Mouse (Mus musculus) heart, adult 11 months (tissue): Measurements from ENCODE around the gene Srgap3.

Experiments
- DNase-seq: peaks from one replicate; pipeline ENCODE4 v3.0.0; 2022

The Srgap3 gene

DNA sequence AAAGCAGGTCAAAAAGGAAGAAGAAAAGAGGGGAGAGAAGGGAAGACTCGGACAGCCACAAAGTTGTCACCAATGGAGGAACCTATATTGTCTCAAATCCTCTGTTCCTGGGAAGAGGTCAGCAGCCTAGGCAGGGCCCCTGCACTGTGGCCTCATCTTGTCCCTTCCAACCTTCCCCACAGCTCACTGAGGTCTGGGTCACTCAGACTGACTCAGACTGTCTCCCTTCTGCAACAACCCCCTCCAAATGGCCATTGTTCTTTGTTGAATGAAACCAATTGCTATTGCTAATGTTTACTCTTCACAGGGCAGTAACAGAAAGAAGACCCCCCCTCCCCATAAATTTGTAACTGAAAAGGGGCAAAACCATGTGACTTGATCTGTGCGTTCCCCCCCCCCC is 2.2 kb upstream of the Srgap3 start:
- no peak for DNase-seq

GRCm38 (mm10) chr6:112948416-112948815 is 1.4 kb upstream of the Srgap3 start:
- DNase-seq: no peak

GRCm38 (mm10) chr6:112946021-112946811 is 850 bp downstream of the Srgap3 start:
- peak; percentile 91 for DNase-seq

- DNase-seq: no peak
Observed at GRCm38 (mm10) chr6:112945181-112945751, 1.8 kb downstream of the Srgap3 start.

DNA sequence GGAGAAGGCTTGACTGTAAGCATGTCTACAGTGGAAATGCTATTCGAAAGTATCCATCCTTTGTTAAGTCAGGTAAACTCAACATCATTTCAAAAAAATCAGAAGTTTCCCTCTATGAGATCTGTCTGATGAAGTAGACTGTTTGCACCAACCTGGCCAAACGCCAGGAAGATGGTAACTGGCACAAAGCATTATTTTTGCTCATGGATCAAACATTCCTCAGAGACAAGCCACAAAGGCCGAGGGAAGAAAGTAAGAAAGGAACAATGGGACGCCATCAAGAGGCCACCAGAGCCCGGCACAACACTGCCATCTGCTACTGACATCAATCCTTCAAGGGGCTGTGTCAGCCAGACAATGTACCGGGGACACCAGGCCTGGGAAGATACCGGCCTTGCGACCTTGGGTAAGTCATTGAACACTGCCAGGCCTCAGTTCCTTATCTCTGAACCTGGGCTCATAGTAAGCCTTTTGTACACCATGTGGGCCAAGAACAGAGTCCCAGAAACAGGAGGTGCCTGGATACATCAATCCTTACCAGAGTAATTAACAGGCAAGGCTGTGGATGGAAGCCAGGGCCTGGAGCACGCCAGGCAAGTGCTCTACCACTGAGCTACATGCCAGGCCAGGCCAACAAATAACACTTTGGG is 3.3 kb downstream of the Srgap3 start:
- DNase-seq: no peak

DNA sequence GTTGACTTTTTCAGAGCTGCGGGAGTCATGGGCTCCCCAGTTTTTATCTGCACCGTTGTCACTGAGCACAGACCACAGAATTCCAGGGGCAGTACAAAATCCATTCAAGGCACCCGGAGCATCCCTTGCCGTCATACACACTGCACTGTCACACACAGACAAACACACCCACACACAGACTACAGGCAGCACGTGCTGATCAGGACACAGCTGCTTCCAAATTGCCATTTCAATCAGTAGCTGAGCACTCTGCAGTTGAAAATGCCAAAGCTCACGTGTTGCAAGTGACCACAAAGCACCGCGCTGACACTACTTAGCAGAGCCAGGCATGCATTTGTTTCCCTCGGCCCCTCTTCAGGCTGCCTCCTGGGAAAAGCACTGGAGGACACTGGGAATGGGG is 7.8 kb downstream of the Srgap3 start:
- DNase-seq: no peak

- DNase-seq: no peak
Observed at GRCm38 (mm10) chr6:112937791-112938190, 9.3 kb downstream of the Srgap3 start.

DNA sequence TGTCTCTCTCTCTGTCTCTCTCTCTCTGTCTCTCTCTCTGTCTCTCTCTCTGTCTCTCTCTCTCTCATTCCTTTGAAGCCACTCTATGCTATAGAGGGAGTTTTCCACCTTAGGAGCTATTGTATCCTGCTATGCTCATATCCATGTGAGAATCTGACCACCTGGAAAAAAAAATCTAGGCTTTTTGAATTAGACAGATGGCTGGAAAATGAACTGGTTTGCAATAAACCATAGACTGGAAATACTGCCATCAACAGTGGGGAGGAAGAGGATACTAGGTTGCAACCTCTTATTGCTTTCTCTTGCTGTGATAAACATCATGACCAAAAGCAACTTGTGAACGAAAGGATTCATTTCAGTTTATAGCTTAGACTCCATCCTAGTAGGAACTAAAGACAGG is 12.6 kb downstream of the Srgap3 start:
- no peak for DNase-seq

- DNase-seq: no peak
Observed at GRCm38 (mm10) chr6:112932611-112933010, 14.5 kb downstream of the Srgap3 start.

DNA sequence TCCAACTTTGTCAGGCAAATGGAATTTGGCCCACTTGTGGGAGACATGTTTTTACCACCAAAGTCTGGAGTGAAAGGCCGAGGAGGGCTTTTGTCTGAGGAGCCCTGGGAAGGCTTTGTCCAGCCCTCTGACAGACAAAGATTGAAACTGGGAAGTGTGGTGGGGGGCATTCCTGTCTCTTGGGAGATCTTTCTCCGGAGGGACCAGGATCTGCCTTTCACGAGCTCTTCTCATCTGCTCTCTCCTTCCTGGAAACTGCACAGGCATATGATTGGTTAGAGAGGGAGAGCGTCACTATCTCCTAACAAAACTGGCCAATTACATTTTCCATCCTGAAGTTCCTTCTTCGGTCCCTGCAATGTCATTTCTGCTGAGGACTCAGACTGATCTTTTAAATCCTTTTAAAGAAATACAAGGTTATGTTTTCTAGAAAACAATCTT is 17.0 kb downstream of the Srgap3 start:
- DNase-seq: no peak

GRCm38 (mm10) chr6:112929291-112929984 is 17.6 kb downstream of the Srgap3 start:
- DNase-seq: no peak

DNA sequence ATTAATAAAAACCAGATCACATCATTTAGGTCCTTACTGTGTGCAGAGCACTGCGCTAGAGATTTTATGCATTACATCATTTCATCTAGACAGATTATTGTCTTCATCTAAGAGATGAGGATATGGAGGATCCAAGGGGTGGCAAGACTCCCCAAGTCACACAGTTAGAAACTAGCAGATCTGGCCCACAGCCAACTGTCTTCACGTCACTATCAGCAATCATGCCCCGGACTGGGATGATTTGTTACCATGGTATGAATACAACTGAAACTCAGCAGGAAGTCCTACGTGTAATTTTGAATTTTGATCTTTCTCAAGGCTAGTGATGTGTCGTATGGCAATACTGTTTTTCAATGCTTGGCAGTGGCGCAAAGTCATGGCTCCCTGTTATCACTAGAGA is 18.2 kb downstream of the Srgap3 start:
- no peak for DNase-seq

DNA sequence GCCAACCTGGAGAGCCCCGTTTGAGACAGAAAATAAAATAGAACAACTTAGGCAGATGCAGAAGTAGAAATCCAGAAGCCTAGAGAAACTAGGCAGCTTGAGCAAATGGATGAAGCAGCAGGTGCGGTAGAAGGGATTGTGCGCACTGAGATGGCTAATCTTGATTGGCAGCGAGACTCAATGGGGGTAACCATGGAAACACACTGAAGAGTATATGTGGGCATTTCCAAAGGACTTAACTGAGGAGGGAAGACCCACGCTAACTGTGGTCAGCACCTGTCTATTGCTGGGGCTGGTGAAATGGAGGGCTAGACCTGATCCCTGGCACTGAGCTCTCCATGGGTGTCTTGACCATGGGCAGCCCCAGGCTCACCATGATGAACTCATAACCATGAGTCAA is 19.7 kb downstream of the Srgap3 start:
- DNase-seq: no peak

- no peak for DNase-seq
Observed at GRCm38 (mm10) chr6:112926011-112926410, 21.1 kb downstream of the Srgap3 start.

DNA sequence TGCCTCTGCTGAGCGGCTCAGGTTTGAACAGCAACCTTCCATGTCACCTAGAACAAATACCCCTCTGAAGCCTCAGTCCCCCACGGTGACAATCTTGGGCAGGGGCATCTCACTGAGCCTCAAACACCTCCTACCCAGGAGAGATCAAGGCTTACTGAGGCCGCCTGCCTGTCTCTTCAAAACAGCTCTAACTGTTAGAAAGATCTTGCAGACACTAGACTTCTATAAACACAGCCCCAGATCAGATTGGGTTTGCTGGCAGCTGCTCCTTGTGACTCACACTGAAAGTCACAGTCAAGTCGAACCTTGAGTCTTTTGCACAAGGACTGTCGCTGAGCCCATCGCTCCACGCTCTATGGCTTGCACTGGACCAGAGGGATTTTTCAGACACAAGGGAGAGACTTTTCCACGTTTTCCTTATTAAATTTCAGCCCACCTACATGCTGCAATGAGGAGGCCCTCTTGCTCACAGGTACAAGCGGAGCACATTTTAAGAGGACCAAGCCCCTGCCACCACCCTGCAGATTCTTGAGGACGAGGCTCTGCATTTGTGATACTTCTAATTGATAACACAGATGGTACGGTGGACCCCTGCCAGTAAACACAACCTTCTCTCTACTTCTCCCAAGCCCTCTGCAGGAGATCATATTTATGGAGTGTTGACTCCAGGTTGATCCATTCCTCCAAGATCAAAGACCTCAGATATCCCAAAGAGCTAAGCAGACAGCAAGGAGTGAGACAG is 21.7 kb downstream of the Srgap3 start:
- no peak for DNase-seq

- no peak for DNase-seq
Observed at GRCm38 (mm10) chr6:112924606-112925141, 22.4 kb downstream of the Srgap3 start.

DNA sequence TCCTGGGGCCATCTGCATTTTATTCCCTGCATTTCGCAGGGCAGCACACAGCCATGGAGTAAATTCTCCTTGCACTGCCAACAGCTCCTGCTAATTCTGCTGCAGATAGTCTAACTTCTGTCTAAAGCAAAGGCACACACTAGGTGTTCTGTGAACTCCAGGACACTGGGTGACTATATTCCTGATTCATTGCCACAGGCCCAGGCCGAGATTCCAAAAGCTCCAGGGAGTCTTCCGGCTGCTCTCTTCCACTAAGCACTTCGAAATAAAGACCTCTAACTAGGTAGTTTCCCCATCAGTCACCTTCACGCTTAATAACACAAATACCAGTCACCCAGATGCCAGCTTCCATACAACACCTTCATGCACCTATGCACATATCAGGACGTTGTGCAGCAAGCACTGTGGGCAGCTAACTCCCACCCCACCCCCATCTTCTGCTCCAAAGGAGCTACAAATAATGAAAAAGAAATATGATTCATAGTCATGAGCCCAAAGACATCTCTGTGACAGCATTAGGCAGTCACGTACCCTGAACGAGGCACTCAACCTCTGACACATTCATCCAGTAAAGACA is 26.4 kb downstream of the Srgap3 start:
- no peak for DNase-seq

DNA sequence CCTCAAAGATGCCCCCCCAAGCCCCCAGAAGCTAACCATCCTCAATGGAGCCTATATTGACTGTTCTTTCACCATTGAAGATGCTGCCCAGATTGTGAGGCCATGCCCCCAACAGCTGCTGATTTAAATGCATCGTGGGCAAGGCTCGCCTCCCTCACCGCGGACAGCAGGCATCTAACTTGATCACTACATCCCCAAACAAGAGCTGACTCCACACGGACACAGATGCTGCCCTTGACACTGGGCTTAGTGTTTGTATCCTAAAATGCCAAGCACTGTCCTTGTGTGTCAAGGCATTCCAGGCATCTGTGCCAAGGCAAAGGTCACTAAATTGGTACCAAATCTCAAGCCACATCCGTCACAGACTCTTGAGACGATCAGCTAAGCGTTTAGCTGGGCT is 29.3 kb downstream of the Srgap3 start:
- no peak for DNase-seq

- DNase-seq: no peak
Observed at GRCm38 (mm10) chr6:112916243-112916642, 30.8 kb downstream of the Srgap3 start.

DNA sequence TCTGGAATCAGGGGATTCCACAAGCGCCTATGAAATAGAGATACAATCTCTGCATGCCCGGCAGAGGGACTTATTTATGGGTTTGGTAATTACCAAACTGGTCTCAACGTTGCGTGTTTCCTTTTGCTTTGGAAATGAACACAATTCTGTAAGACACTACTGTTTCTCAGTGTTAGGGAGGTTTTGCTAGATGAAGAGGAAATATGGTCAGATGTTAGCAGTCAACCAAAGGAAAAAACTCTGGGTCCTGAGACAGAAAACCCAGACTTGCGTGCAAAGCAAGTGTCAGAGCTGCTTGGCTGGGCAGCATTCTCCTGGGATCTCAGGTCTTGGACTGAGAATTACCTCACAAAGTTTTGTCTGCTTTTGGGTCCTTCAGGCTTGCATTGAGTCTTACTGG is 34.5 kb downstream of the Srgap3 start:
- DNase-seq: no peak

DNA sequence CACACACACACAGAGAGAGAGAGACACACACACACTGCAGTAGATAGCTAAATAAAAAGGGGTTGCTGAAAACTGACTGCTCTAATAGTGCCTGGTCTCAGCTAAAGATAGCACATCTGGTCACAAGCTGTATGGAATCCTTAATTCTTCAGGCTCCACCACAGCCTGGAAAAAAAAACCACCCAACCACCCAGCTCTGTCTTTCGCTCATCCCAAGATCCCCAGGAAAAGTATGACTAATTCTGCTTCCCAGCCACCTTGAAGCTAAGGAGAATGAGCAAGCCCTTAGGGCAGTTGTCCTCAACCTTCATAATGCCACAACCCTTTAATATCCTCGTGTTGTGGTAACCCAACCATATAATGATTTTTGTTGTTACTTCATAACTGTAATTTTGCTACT is 37.4 kb downstream of the Srgap3 start:
- DNase-seq: no peak

- no peak for DNase-seq
Observed at GRCm38 (mm10) chr6:112907887-112908584, 39.0 kb downstream of the Srgap3 start.
